Mouse (Mus musculus) right cerebral cortex, adult 18-20 months (tissue): ENCODE measurements around the gene Pacsin1.
"Not testable (repeated sequence)": the region's sequence is repeated elsewhere in the genome, so short reads cannot be mapped to it uniquely, and the experiment has no call there.

Experiments
- DNase-seq: peaks from one replicate; pipeline ENCODE4 v3.0.0; 2022; ENCODE audit warnings: mixed read lengths

The Pacsin1 gene

DNA sequence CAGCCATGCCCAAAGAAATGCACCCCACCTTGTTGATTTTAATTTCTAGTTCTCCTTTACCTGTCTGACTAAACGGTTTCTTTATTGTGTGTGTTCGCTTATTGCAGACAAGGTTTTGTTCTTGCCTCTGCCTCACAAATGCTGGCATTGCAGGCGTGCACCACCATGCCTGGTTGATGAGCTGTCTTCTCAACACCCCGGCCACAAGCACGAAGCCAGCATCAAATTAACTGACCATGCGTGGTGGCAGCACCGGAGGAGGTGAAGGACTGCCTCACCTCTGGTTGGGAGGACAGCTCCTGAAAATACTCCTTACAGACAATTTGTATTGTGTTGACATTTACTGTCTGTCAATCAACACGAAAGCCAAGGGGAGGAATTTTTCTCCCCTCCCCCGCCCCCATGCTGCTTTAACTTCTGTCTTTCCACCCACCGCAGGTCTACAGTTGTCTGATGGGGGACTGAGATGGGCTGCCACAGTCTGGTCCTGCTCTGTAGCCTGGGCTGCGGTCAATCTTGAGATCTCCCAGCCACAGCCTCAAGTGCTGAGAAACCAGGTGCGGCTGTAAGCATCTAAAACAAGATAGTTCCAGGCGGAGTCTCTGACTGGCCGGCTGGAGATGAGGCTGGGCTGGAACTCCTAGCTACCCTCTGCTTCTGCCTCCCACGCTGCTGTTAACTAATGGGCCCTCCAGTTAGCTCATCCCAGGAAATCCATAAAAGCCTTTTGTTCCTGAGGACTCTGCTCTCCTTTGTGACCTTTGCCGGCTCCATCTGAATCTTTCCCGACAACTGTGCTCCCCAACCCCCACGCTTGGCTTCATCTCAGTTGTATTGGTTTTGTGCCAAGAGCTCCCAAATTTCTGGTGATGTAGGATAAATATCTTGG is 18.9 kb upstream of the Pacsin1 start, which contains the start of gene Rps10:
Gene Rps10 (minus strand): TSS at position 538 of the 889 bp plus-strand sequence.
- DNase-seq = no peak

DNA sequence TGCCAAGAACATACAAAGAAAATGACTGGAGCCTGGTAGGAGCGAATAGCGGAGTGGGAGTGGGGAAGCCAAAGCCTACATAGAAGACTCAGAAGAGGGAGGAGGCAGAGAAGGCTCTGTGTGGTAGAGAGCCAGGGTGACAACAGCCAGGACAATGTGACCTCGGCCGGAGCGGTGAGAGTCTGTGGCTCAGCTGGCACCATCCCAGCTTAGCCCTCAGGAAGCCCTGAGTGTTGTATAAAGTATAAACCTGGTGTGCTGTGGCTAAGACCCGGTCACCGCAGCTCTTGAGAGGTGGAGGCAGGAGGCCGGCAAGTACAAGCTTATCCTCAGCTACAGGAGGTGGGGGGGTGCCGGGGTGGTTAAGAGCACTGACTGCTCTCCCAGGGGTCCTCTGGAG is 18.0 kb upstream of the Pacsin1 start:
- no peak for DNase-seq

DNA sequence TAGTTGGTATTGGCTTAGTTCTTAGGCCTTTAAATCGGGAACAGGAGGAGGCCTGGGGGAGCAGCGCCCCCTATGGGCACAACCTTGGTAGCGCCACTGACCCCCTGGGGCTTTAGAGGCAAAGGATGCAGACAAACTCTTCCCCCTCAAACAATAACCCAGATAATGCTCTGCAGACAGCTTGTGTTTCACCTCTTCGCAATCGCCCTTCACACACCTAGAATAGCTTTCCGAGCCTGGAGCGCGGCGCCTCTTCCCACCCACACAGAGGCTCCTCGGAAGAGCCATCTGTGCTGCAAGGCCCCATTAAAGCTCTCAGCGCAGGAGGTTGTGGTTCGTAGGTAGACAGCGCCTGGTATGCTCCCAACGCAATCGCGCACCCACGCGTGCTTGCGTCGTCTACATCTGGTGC is 16.4 kb upstream of the Pacsin1 start:
- peak; percentile 91 for DNase-seq

DNA sequence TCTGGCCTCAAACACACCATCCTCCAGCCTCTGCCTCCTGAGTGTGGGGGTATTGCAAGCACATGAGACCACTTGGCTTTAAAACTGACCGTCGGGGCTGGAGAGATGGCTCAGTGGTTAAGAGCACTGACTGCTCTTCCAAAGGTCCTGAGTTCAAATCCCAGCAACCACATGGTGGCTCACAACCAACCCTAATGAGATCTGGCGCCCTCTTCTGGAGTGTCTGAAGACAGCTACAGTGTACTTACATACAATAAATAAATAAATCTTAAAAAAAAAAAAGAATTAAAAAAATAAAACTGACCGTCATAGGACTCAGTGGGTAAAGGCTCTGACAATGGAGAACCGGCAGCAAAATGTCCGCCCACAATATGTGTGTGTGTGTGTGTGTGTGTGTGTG is 15.5 kb upstream of the Pacsin1 start:
- not testable (repeated sequence) for DNase-seq

DNA sequence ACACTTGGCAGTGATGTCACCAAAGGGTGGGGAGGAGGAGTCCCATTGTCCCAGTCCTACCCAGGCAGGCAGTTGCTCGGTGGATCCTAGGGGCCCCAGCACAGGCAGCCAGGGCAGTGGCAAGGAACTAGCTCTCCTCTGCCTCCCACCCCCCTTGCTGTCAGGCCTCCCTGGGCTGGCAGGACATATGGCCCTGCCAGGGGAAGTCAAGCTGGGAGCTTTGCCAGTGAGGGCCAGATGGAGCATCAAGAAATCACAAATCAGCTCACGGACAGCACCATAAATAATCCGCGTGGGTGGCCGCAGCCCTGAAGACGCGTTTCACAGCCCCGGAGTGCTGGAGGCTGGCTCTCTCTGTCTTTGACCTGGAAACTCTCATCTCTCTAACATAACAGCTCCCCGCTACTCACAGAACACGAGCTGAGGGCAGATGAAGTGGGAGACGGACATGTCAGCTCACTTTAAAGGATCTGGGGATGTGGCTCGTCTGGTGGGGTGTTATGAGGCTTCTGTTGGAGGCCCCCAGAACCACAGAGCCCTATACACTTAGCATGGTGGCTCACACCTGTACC is 12.7 kb upstream of the Pacsin1 start:
- peak; percentile 91 for DNase-seq

DNA sequence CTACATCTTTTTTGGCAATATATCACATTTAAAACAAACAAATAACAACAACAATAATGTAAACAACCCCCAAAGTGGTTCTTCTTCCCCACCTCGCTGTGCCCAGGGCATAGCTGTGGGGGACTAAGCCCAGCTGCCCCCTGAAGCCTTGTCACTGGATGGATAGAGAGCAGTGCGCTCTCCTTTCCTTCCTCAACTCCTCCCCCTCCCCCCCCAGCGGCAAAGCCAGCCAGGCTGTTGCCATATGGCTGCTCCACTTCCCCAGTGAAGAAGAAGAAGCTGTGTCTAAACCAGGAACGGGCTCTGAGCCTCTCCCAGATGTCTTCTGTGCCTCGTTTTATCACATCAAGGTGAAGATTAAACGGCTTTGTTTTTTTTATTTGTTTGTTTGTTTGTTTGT is 12.2 kb upstream of the Pacsin1 start:
- peak; percentile 44 for DNase-seq

DNA sequence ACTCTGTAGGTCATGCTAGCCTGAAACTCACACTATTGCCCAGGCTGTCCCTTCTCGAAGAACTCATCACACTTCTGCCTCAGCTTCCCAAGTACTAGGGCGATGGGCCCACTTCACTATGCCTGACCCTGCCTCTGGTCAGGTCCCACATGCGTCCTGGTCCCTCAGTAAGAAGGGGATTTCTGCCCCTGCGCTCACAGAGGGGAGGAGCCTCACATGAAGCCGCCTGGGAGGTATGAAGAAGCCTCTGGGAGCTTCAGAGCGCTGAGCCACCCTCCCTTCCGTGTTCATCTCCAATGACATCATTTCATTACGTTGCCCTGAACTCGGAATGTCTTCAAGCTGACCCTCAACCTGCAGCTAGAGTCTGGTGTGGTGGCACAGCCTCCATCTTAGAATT is 11.6 kb upstream of the Pacsin1 start:
- DNase-seq = no peak

DNA sequence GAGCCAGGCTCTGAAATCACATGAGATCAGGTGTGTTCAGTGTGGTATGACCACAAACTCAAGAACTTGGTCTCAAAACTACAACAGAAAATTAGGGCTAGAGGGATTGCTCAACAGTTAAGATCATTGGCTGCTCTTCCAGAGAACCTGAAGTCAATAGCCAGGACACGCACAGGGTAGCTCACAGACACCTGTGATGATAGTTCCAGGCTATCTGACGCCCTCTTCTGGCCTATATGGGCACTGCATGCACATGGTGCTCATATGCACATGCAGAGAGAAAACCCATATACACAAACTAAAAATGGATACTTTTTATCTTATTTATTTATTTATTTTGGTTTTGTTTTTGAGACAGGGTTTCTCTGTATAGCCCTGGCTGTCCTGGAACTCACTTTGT is 10.7 kb upstream of the Pacsin1 start:
- DNase-seq = no peak

DNA sequence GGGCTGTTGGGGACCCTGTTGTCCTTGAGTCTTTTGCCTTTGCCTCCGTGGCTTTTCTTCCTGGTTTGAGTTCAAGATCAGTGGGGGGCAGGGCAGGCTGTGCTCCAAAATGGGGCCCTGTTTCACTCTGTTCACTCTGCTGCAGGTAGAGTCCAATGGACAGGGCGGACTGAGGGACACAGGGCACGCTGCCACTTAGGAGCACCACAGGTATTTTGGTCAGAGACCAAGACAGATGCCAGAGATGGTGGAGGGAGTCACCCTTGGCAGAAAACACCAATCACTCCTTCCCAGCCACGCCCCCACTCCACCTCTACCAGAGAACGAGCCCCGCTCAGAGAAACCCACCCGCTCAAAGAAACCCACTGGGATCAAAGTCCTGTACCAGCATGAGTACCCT is 9.5 kb upstream of the Pacsin1 start:
- DNase-seq = no peak

DNA sequence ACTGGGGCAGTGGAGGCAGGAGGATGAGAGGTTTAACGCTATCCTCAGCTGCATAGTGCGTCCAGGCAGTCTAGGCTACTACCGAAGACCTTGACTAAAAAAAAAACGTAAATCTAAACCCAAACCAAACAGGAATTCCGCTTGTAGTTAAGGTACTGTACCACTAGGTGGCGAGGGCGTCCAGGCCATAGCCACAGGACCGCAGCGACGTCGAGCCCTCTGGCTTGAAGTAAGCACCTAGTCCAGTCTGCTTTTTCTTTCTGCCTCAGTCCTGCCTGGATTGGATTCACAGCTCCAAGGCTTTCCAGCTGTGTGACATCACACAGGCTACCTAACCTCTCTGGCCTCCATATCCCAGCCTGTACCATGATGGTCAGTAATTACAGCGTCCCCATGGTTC is 5.1 kb upstream of the Pacsin1 start:
- peak; percentile 62 for DNase-seq

DNA sequence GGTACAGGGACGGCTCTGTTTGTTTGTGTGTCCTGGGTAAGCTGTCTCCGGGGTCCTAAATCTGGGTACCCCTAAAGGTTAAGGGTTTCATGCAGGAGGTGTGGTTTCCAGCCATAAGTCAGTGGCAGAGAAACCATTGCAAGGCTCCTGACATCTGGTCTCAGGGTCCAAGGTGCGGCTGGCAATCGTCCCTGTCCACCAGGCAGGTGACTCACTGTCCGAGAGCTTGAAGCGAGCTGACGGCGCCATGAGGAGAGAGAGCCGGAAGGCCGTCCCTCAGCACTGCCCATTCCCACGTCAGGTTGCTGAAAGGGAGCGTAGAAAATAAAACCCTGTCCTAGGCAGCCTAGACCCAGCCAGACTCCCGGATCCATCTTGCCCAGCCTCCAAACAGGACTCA is 4.7 kb upstream of the Pacsin1 start:
- DNase-seq = no peak

DNA sequence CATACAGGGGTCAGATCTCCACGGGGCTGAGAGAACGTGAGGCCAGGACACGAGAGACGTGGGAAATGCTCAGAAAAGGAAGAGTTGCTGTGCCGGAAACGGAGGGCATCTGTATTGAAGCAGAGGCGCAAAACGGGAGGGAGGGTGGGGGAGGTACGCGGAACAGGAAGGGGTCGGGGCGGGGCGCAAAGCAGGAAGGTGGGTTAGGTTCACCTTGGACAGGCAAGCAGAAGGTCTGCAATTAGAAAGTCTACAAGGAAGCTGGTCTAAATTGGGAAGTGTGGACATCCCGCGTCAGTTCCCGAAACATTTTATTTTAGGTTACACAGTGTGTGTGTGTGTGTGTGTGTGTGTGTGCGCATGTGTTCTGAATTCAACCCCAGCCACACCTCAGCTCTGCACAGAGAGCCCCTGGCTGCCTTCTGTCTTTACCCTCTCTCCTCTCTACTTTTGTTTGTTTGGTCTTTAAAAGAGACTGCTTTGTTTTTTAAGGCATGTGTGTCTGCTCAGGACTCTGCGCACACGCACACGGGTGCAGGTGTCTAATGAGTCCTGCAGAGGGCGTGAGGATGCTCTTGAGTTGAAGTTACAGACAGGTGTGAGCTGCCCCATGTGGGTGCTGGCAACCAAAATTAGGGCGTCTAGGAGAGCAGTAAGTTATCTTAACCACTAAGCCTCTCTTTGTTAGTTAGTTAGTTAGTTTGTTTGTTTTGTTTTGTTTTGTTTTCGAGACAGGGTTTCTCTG is 3.1 kb upstream of the Pacsin1 start:
- no peak for DNase-seq

DNA sequence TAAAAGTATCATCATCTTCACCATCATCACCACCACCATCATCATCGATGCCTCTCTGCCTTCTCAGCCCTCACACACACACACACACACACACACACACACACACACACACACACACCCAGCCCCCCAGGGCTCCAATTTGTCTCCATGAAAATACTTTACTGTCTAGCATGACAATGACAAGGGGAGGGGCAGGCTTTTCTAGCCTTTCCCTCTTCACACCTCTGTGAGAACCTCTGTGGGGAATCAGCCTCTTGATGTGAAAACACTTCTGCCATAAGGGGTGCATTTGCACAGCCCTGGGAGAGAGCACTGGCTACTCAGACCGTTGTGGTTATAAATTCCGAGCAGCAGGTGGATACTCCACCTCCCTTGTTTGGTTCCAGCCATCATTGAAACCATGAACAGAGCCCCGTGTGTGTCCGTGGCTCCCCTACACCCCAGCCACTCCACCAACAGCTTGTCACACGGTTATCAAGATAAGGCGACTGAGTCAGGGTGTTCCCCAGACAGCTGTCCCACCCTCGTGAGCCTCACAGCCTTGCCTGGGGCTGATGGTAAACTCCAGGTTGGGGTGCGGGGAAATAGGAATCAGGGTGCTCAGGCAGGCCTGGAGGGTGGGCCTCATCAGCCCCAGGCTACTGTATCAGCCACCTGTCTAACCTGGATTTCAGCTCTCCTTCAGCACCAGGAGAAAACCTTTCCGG is 1.9 kb upstream of the Pacsin1 start:
- no peak for DNase-seq

DNA sequence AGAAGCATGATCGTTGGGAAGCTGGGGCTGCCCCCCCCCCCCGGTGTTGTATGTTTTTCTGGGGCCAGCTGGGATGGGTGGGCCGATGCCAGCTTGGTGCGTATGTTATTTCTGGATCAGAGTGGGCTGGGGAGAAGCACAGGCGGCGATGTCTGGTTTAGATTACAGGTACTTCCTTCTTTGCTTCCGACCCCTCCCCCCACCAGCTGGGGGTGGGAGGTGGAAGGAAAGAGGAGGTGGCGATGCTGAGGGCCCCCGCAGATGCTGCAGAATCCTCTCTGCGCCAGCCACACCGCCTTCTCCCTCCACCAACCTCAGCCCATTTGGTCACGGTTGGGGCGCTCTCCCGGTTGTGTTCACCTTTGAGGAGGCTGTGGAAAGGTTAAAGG is 696 bp downstream of the Pacsin1 start:
- DNase-seq = peak; percentile 86

DNA sequence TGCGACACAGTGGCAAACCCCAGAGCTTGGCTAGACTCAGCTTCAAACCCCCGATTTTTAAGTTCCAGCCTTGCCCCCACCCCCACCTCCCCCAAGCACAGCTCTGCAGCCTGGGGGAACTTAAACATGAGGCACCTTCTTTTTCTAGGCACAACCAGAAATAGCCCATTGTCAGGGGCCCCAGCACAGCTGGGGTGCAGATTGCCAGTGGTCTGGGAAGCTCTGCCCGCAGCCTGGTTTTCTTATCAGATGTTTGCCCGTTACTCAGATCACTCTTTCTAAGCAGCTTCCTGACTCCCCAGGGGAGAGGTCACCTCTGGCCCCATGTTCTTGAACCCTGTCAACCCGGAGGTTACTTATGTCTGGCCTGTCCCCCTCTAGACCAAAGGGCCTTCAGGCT is 1.1 kb downstream of the Pacsin1 start:
- no peak for DNase-seq

DNA sequence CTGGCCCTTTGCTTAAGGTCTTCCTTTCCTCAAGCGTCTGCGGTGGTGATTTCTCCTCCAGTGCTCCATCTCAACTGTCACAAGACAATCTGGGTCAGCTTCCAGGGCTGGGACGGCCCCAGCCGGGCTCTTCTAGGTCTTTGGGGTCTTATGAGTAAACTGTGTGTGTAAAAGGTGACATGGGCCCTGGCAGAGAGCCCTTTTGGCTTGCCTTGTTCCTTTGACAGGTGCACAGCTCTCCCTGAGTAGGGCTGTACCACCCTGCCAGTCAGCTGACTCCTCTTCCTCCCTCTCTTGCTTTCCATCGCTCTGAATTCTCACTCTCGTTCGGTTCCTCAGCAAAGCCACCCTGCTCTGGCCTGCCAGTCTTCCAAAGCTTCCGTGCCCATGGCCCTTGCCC is 1.8 kb downstream of the Pacsin1 start:
- DNase-seq = peak; percentile 27

DNA sequence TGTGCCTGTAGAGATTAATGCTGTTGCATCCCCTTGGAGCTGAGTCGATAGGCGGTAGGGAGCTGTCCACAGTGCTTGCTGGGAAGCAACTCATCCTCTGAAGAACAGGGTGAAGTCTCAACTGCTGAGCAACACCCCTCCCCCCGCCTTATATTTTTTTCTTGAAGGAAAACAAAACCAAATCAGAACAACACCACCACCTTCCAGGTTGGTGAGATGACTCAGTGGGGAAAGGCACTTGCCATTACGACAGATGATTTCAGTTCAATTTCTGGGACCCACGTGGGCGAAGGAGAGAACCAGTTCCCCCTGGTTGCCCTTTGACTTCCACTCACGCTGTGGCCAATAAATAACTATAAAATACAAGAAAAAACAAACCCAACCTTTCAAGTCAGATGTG is 3.5 kb downstream of the Pacsin1 start:
- DNase-seq = no peak

DNA sequence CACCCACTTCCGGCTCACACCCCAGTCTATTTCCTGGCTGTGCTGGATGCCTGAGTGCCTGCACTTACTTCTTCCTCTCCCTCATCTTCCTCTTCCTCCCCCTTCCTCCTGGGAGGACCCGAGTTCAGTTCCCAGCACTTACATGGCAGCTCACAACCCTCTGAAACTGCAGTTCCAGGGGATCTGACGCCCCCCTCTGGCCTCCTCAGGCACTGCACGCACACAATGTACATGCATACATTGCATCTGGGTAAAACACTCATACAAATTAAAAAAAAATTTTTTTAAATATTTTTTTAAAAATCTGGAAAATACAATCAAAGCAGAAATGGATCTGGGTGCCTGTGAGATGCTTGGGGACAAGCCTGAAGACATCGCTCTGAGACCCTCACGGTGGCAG is 16.4 kb downstream of the Pacsin1 start:
- no peak for DNase-seq

DNA sequence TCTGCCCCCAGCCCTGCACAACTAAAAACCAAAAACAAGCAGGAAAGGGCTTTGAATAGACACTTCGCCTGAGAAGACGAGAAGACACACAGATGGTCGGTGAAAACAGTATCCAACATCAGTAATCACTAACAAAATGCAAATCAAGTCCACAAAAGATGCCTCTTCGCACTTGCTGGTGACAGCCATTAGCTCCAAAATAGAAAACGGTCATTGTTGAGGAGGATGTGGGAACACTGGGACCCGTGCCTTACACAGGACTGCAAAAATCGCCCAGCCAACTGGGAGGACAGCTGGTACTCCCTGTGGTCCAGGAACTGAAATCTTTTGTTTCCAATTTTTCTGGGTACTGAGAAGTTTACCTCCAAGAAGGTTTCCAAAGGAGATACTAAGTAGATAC is 18.6 kb downstream of the Pacsin1 start:
- no peak for DNase-seq

DNA sequence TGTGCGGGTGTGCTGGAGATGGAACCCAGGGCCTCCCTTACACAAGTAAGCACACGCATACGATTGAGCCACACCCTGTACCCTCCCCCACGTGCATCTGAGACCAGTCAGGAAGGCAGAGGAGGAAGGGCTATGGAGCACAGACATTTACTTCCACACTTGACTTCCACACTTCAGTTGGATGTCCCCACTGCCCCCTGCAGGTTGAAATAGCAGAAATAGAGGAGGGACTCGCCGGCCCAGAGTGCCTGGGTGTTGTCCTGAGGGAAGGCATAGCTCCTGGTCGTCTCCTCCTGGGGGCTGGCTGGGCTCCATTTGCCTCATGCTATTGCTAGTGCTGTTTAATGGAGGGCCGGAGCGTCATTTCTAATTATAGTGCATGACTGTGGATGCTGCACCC is 20.1 kb downstream of the Pacsin1 start:
- no peak for DNase-seq

DNA sequence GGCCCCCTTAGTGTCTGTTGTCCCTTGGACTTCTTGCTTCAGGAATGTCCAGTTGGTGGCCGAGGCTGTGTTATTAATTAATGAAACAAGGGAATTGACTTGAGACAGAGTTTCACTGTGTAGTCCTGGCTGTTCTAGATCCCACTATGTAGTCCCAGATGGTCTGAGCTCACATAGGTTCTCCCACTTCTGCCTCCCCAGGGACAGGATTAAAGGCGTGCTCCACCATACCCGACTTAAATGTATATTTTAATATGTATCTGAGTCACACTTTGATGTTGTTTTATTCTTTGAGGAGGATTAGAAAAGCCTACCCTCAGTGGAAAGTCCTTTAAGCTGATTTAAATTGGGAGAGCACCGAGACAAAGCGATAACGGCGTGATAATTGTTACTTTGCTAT is 21.0 kb downstream of the Pacsin1 start:
- DNase-seq = no peak

DNA sequence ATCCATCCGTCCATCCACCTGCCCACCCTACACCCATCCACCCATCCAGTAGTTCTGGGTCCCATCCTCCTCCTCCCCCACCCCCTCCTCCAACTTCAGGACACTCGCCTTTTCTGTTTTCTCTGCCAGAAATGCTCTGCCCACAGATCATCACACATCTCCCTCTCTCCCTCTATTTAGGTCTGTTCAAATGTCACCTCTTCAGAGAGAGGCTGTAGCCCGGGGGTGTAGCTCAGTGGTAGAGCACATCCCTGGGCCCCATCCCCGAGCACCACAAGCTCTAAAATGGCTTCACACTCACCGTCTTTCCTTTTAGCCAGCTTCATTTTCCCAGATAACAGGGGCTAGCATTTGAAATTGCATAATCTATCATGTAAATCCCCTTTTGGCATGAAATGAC is 22.4 kb downstream of the Pacsin1 start:
- DNase-seq = no peak
